Mouse (Mus musculus) skeletal muscle tissue, postnatal 0 days (tissue): ENCODE data around the gene Olfr1467. TPM values are rescaled to one million over a fixed set of nuclear protein-coding genes. Genes with fewer than 3 reads are reported as not detected.

Experiments
- polyA plus RNA-seq: library from polyadenylated mRNA; unstranded; fragments of >200 nt; fragmentation: Nextera tagmentation; extraction: Ambion mirVana; gene quantifications from 2 replicates; pipeline ENCODE4 v1.2.1, GENCODE M21; 2015

The Olfr1467 gene
- not detected in 2 replicates for polyA plus RNA-seq

DNA sequence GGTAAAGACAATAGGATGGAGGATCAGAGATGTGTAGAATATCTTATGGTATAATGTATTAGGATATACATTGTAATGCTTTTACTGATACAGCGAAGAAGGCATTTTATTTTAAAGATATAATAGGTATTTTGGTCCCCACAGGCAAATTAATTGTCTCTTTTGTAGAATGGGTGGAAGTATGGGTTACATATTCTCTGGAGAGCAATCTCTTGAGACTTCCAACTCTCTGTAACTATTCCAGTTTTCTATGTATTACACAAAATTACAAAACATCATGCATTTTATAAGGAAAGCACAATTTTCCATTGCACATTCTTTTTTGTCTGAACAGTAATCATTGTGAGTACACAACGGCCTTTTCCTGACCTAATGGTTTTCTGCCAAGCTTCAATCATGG is at the start of gene Olfr1467:
Olfr1467 (plus strand) TSS at position 301 of the 400 bp plus-strand sequence.

DNA sequence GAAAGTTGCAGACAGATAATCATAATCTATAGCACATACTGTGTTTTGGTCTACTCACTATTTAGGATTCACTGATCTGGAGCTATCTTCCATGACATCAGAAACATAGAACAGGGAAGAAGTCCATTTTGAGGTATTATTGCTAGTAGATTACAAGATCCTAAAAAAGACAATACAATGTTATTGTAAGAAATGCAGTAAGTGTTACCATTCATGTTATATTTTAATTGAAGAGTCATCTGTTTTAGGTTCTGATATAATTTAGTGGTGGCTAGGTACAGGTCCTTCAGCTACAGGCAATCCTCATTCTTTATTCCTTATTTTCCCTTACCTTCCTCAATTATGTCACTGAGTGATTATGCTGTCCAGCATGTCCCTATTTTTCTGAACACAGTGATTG is 46.6 kb upstream of the Olfr1467 start, which contains the start of gene Olfr1465:
Olfr1465 (minus strand) TSS at position 101 of the 400 bp plus-strand sequence.

DNA sequence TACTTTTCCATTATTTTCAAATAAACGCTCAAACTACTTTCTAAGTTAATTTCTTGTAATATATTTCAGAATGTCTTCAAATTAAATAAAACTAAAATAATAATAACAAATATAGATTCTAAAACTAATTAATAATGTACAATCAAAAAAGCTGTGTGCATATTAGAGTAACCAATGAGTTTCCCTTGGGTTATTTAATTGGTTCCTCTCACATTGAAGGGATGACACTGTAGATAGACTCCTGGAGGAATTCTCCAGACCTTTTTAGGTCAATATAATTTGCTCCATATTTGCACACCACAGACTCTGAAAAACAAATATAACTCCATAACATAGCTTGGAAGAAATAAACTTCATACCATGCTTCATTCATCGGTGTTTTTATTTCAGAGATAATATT is 23.5 kb upstream of the Olfr1467 start, which contains the start of gene Olfr1466:
Olfr1466 (plus strand) TSS at position 301 of the 400 bp plus-strand sequence.

DNA sequence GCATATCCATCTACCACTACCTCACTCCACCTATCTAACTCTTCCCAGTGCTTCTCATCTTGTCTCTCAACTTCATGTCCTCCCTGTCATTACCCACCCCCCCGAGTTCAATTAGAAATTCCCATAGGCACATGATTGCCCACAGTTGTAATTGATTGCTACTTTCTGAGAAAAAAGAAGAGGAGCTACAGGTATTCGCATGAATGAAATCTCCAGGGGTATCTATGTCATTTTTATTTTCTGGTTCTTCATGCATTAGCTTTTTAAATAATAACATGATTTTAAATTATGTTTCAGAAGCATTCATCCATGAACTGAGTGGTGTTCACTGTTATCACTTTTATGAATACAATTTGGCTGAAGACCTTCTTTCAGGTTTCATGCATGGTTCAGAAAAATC is 45.5 kb downstream of the Olfr1467 start, which contains the start of gene Olfr1469:
Olfr1469 (plus strand) TSS at position 301 of the 400 bp plus-strand sequence.

Other genes with a start within 250 kb of the Olfr1467 start
- gene Olfr1459, start 212.7 kb upstream of the Olfr1467 start, polyA plus RNA-seq = not detected in 2 replicates
- not detected in 2 replicates for gene Olfr1461, start 199.2 kb upstream of the Olfr1467 start, polyA plus RNA-seq
- not detected in 2 replicates for gene Olfr1462, start 176.5 kb upstream of the Olfr1467 start, polyA plus RNA-seq
- not detected in 2 replicates for gene Olfr1463, start 130.9 kb upstream of the Olfr1467 start, polyA plus RNA-seq
- not detected in 2 replicates for gene Olfr1465, start 46.7 kb upstream of the Olfr1467 start, polyA plus RNA-seq
- gene Olfr1466, start 23.4 kb upstream of the Olfr1467 start, polyA plus RNA-seq = not detected in 2 replicates
- not detected in 2 replicates for gene Olfr1469, start 45.6 kb downstream of the Olfr1467 start, polyA plus RNA-seq
- gene Olfr1471, start 81.2 kb downstream of the Olfr1467 start, polyA plus RNA-seq = not detected in 2 replicates
- not detected in 2 replicates for gene Olfr1472, start 93.8 kb downstream of the Olfr1467 start, polyA plus RNA-seq
- not detected in 2 replicates for gene Olfr1474, start 107.3 kb downstream of the Olfr1467 start, polyA plus RNA-seq
- not detected in 2 replicates for gene Olfr1475, start 118.0 kb downstream of the Olfr1467 start, polyA plus RNA-seq
- not detected in 2 replicates for gene Olfr1477, start 138.3 kb downstream of the Olfr1467 start, polyA plus RNA-seq
- not detected in 2 replicates for gene Olfr1480, start 165.7 kb downstream of the Olfr1467 start, polyA plus RNA-seq
- not detected in 2 replicates for gene Olfr1484, start 221.3 kb downstream of the Olfr1467 start, polyA plus RNA-seq